Mouse (Mus musculus) limb, embryonic 15.5 days (tissue): Measurements from ENCODE around the gene 9230102O04Rik. TPM values are rescaled to one million over a fixed set of nuclear protein-coding genes. Genes with fewer than 3 reads are reported as not detected.

ENCODE experiments used
- ATAC-seq: fragments of 200-750 bp; cut with Nextera tagmentation; 2 replicates; pipeline ENCODE4 v1.8.0; 2017; ENCODE audit warnings: low read depth, moderate TSS enrichment; ENCODE audit not compliant: insufficient number of reproducible peaks, low FRiP score, low TSS enrichment
- H3K27ac ChIP-seq: fragments of 300-500 bp; sonication (generic); 2 replicates; pipeline ENCODE4 v1.5.1; 2015; ENCODE audit warnings: moderate library complexity, mild to moderate bottlenecking, inconsistent platforms
- H3K27me3 ChIP-seq: fragments of 300-500 bp; sonication (generic); 2 replicates; pipeline ENCODE4 v1.6.1; 2015; ENCODE audit warnings: inconsistent platforms
- H3K36me3 ChIP-seq: fragments of 300-500 bp; sonication (generic); 2 replicates; pipeline ENCODE4 v1.6.1; 2015; ENCODE audit warnings: inconsistent platforms
- H3K4me1 ChIP-seq: fragments of 300-500 bp; sonication (generic); 2 replicates; pipeline ENCODE4 v1.6.1; 2015; ENCODE audit warnings: inconsistent platforms
- H3K4me2 ChIP-seq: fragments of 300-500 bp; sonication (generic); 2 replicates; pipeline ENCODE4 v1.6.1; 2015; ENCODE audit warnings: mild to moderate bottlenecking, inconsistent platforms
- H3K4me3 ChIP-seq: fragments of 300-500 bp; sonication (generic); 2 replicates; pipeline ENCODE4 v1.5.1; 2015; ENCODE audit warnings: mild to moderate bottlenecking, inconsistent platforms
- H3K9ac ChIP-seq: fragments of 300-500 bp; sonication (generic); 2 replicates; pipeline ENCODE4 v1.6.1; 2015; ENCODE audit warnings: inconsistent platforms
- H3K9me3 ChIP-seq: fragments of 300-500 bp; sonication (generic); 2 replicates; pipeline ENCODE4 v1.6.1; 2016; ENCODE audit warnings: inconsistent platforms
- WGBS: fragments of 180-500 bp; shearing (Covaris S2); methylation state at CpG from one replicate; pipeline ENCODE4 v1.1.7; 2015; 5-methylcytosine and 5-hydroxymethylcytosine counted together
- polyA plus RNA-seq: library from polyadenylated mRNA; unstranded; fragments of >200 nt; fragmentation: Nextera tagmentation; extraction: Ambion mirVana; gene quantifications from 2 replicates; pipeline ENCODE4 v1.2.1, GENCODE M21; 2015

9230102O04Rik gene
- polyA plus RNA-seq, 1 experiment from 2014 or later: not detected

DNA sequence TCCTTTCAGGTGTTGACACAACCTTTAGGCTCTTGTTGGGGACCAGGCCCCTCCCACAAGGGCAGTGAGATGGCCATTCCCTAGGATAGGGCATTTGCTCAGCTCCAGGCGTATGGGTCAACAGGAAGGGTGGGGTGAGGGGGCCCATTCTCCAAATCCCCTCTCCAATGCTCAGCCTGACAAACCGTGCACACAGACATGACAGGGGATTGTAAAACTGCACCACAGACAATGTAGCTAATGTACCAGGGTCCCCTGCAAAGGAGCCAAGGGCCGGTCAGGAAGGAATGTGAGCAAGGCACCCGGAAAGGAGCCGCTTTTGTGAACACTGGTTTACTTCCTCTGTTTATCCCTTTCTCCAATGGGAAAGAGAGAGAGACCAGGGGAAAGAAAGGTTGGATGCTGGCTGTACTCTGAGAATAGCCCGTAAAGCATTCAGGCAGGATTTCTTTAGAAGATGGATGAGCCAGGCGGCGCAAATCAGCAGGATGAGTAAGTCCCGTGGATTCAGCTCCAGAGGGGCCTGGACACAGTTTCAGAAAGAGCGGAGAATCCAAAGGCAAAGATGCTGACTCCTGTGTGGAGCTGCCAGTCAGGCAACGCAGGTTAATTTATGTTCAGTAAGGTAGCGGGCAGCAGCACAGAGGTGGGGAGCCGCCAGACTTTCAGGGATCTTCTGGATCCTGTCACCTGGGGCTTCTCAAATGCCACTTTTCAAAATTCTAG is 36.3 kb downstream of the 9230102O04Rik start:
- ATAC-seq: no peak
- no peak overlapping the region for H3K27ac ChIP-seq
- no peaks in the 10 kb centered on the region for H3K9me3 ChIP-seq
- no peak overlapping the region for H3K4me3 ChIP-seq
- H3K36me3 ChIP-seq: no peaks in the 10 kb centered on the region
- H3K9ac ChIP-seq: no peak overlapping the region
- H3K4me2 ChIP-seq: no peak overlapping the region
- 42% methylated on average over 13 of the region's 13 CpGs for WGBS
- H3K27me3 ChIP-seq: no peaks in the 10 kb centered on the region
- H3K4me1 ChIP-seq: no peaks in the 10 kb centered on the region

DNA sequence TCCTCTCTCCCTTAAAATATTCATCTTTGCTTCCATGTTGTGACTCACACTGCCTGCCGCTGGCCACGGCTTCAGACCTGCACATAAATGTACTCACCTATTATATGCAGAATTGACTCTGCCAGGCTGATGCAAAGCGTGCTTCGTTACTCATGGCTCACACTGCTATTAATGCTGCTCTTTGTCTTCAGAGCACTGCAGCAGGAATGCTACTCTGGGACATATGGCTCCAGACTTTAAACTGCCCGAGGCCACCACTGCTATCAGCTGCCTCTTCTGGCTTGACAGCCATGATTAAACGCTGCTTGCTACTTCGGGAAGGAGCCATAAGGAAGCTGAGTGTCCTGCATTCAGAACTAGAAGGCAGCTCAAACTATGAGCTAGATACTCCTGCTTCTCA is 54.1 kb downstream of the 9230102O04Rik start:
- H3K4me3 ChIP-seq: no peak overlapping the region
- WGBS: 42% methylated on average over 7 of the region's 7 CpGs
- no peak for ATAC-seq

DNA sequence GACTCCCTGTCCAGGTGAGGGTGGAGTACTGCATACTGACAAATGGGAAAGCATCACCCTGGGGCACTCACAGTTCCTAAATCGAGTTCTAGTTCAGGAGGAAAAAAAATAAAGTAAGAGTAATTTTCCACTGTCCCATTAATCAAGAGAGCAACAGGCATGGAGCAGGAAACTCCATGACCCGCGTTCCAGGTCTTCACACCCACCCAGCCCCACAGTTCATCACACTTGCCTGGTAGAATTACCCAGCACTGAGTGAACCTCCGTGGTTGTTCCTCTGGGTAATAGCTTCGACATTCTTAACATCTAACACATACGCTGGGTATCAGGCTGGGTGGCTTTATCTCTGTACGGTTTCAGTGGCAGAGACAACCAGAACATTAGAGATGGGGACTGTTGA is 55.6 kb downstream of the 9230102O04Rik start:
- H3K9me3 ChIP-seq: no peaks in the 10 kb centered on the region
- ATAC-seq: no peak
- H3K9ac ChIP-seq: no peak overlapping the region
- no peaks in the 10 kb centered on the region for H3K27me3 ChIP-seq
- H3K4me1 ChIP-seq: no peaks in the 10 kb centered on the region
- 65% methylated on average over 7 of the region's 7 CpGs for WGBS
- no peak overlapping the region for H3K4me3 ChIP-seq
- no peak overlapping the region for H3K27ac ChIP-seq
- no peaks in the 10 kb centered on the region for H3K36me3 ChIP-seq
- H3K4me2 ChIP-seq: no peak overlapping the region

More for the DNA sequence above, 54.1 kb downstream of the 9230102O04Rik start:
- no peak overlapping the region for H3K4me2 ChIP-seq
- no peak overlapping the region for H3K27ac ChIP-seq
- no peaks in the 10 kb centered on the region for H3K27me3 ChIP-seq
- no peaks in the 10 kb centered on the region for H3K4me1 ChIP-seq
- H3K9me3 ChIP-seq: no peaks in the 10 kb centered on the region
- no peak overlapping the region for H3K9ac ChIP-seq
- no peaks in the 10 kb centered on the region for H3K36me3 ChIP-seq

Other genes starting within 250 kb of the 9230102O04Rik start
- not detected in 2 replicates for gene 4930412O13Rik, start 8.3 kb downstream of the 9230102O04Rik start, polyA plus RNA-seq
- 38.8 and 41.4 TPM in 2 replicates for gene Gata3, start 494 bp upstream of the 9230102O04Rik start, polyA plus RNA-seq
- gene Taf3, start 159.1 kb upstream of the 9230102O04Rik start, polyA plus RNA-seq: 12.2 and 12.4 TPM in 2 replicates
- gene Atp5c1, start 191.0 kb upstream of the 9230102O04Rik start, polyA plus RNA-seq: 495 and 517 TPM in 2 replicates
- gene Kin, start 191.1 kb upstream of the 9230102O04Rik start, polyA plus RNA-seq: 27.5 and 28.8 TPM in 2 replicates
- gene Itih2, start 241.9 kb upstream of the 9230102O04Rik start, polyA plus RNA-seq: 0.72 and 0.79 TPM in 2 replicates